Mouse (Mus musculus) 3T3-L1 (cell line): ENCODE measurements around the gene Olfr862.

ENCODE experiments used
- DNase-seq: peaks from one replicate; pipeline ENCODE4 v3.0.0-alpha.2; 2015; ENCODE audit warnings: low read depth, low spot score

Gene Olfr862

GRCm38 (mm10) chr9:19887904-19888303 is at the start of gene Olfr862:
Gene Olfr862, minus strand, starts transcription at chr9:19888004.
- DNase-seq: no peak

- no peak for DNase-seq
Observed at GRCm38 (mm10) chr9:19916565-19916964, 28.8 kb upstream of the Olfr862 start, which contains the start of gene Olfr77. Gene Olfr77, plus strand, starts transcription at chr9:19916865.

- DNase-seq: no peak
Observed at GRCm38 (mm10) chr9:19911170-19911569, 23.4 kb upstream of the Olfr862 start.

GRCm38 (mm10) chr9:19849647-19850046 is 38.2 kb downstream of the Olfr862 start, which contains the start of gene Olfr860:
Gene Olfr860, minus strand, starts transcription at chr9:19849747.
- no peak for DNase-seq
